Mouse (Mus musculus) adrenal gland, adult 8-10 months (tissue): ENCODE results near the gene Ppp2r2c. TPM values are rescaled to one million over a fixed set of nuclear protein-coding genes. Genes with fewer than 3 reads are reported as not detected.
A peak's percentile ranks its signal among the peaks of the same experiment; 100 is the strongest.

Experiments
- DNase-seq: peaks from one replicate; pipeline ENCODE4 v3.0.0; 2022
- total RNA-seq, 4 experiments: library from RNA; stranded (reverse); gene quantifications; 2 replicates each; pipeline ENCODE4 v1.2.4; 2022

Gene Ppp2r2c
- total RNA-seq, 4 experiments from 2014 or later = 5.3 to 9.0 (median 7.2) TPM

- peak; percentile 99 for DNase-seq
Observed at GRCm38 (mm10) chr5:36988781-36989624, 120.7 kb downstream of the Ppp2r2c start, which contains the start of gene Wfs1. TSS of gene Wfs1 (minus strand) at chr5:36989205.

GRCm38 (mm10) chr5:36989625-36989977, 121.3 kb downstream of the Ppp2r2c start:
- DNase-seq = no peak

- no peak for DNase-seq
Observed at GRCm38 (mm10) chr5:36990196-36990595, 121.9 kb downstream of the Ppp2r2c start.

GRCm38 (mm10) chr5:36990631-36991350, 122.5 kb downstream of the Ppp2r2c start:
- no peak for DNase-seq

DNA sequence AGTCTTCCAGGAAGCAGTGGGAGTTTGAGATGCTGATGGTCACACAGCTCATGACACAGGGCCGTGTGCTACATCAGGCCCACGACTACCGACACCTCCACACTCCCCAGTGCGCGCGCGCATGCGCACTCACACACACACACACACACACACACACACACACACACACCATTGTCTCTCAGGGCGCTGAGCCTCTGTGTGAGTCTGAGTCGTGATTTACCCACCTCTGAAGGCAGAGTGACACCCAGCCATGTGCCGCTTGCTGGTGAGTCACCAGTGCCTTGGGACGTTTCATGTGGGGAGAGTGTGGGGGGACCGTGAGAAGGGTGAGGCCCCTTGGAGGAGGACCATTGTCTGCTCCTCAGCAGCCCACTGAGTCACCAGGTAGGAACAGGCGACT, 128.1 kb downstream of the Ppp2r2c start:
- no peak for DNase-seq

DNA sequence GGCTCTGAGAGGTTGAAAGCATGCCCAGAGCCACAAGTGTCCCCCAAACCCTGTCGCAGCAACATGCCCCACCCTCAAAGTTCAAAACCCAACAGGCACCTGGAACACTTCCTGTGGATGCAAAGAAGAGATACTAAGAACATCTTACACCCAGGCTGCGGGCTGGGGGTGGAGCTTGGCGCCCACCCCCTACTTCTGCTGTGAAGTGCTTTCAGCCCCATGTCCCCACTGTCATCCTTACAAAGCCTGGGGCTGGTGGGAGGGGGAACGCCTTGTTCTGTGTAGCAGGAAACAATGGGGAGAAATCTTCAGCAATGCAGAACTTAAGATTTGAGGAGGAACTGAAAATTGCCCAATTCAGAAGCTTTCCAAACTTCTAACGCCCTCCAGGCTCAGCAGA, 129.7 kb downstream of the Ppp2r2c start:
- no peak for DNase-seq

DNA sequence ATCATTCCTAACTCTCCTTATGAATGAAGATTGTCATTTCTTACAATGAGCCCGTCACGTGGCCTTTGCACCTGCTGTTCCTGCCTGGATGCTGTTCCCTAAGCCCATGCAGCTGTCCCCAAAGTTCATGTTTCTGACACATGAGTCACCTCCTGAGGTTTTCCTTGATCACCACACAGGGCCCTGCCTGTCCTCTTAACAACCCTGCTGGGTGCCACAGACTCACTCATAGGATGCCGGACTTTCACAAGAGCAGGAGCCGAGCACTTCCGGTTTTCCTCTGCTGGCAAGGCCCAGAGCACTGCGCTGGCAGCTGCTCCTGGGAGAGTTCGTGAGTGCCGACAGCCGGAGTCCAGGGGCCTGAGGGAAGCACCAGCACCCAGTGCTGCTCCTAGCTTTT, 132.7 kb downstream of the Ppp2r2c start:
- no peak for DNase-seq

DNA sequence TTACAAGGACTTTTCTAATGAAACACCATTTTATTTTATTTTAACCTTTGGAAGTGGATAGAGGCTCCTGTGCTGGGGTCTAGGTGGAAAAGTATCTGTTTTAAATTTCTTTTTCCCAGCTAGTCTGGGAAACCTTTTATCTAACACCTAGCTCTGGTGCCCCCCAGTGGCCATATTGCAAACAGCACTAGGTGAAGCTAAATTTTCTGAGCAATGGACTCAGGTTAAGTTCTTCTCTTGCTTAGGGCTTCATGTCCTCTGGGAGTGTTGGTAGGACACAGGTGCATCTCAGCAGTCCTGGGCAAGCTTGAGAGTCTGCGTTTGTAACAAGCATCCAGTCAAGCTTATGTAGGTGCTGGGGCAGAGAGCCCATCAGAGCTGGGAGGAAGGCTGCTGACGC, 133.7 kb downstream of the Ppp2r2c start:
- DNase-seq = no peak

Other genes with a start within 250 kb of the Ppp2r2c start
- gene D5Ertd579e, start 172.5 kb upstream of the Ppp2r2c start, total RNA-seq = 10 to 100 TPM; 64.5 to 98.4 (median 79.4) TPM
- 10 to 100 TPM; 21.6 to 34.1 (median 27.6) TPM for gene Bloc1s4, start 119.9 kb upstream of the Ppp2r2c start, total RNA-seq
- 100 to 1,000 TPM; 571 to 829 (median 654) TPM for gene Mrfap1, start 71.7 kb upstream of the Ppp2r2c start, total RNA-seq
- 10 to 100 TPM; 63.8 to 93.3 (median 80.2) TPM for gene Man2b2, start 37.9 kb upstream of the Ppp2r2c start, total RNA-seq
- 100 to 1,000 TPM in 2 of 4 experiments, 10 to 100 TPM in 2; 36.1 to 156 (median 79.3) TPM for gene Wfs1, start 120.7 kb downstream of the Ppp2r2c start, total RNA-seq
- gene Gm1043, start 216.9 kb downstream of the Ppp2r2c start, total RNA-seq = 1 to 10 TPM in 2 of 4 experiments, under 1 TPM in 2; 0.44 to 1.7 (median 1.1) TPM